Mouse (Mus musculus) heart, embryonic 14.5 days (tissue): ENCODE results near the gene Gm6034. TPM values are rescaled to one million over a fixed set of nuclear protein-coding genes. Genes with fewer than 3 reads are reported as not detected.

Experiments used
- polyA plus RNA-seq: library from polyadenylated mRNA; unstranded; fragments of >200 nt; fragmentation: Nextera tagmentation; extraction: Ambion mirVana; gene quantifications from 2 replicates; pipeline ENCODE4 v1.2.1, GENCODE M21; 2014

Gm6034 gene
- polyA plus RNA-seq, 1 experiment from 2014 or later: not detected

Other genes starting within 250 kb of the Gm6034 start
- 20.8 and 27.3 TPM in 2 replicates for gene Ier3, start 221.3 kb upstream of the Gm6034 start, polyA plus RNA-seq
- 86.8 and 93.7 TPM in 2 replicates for gene Flot1, start 219.7 kb upstream of the Gm6034 start, polyA plus RNA-seq
- gene Tubb5, start 204.7 kb upstream of the Gm6034 start, polyA plus RNA-seq: 673 and 698 TPM in 2 replicates
- 15.3 and 16.1 TPM in 2 replicates for gene Mdc1, start 201.4 kb upstream of the Gm6034 start, polyA plus RNA-seq
- 44.0 and 44.9 TPM in 2 replicates for gene Nrm, start 181.6 kb upstream of the Gm6034 start, polyA plus RNA-seq
- gene Ppp1r18, start 177.4 kb upstream of the Gm6034 start, polyA plus RNA-seq: 17.3 and 19.4 TPM in 2 replicates
- gene Dhx16, start 163.1 kb upstream of the Gm6034 start, polyA plus RNA-seq: 18.6 and 22.0 TPM in 2 replicates
- gene 2310061I04Rik, start 145.5 kb upstream of the Gm6034 start, polyA plus RNA-seq: 28.7 and 28.9 TPM in 2 replicates
- 52.5 and 53.1 TPM in 2 replicates for gene Atat1, start 132.9 kb upstream of the Gm6034 start, polyA plus RNA-seq
- 65.8 and 67.0 TPM in 2 replicates for gene Mrps18b, start 126.6 kb upstream of the Gm6034 start, polyA plus RNA-seq
- gene Ppp1r10, start 126.5 kb upstream of the Gm6034 start, polyA plus RNA-seq: 21.8 and 23.6 TPM in 2 replicates
- 57.0 and 58.3 TPM in 2 replicates for gene Abcf1, start 73.2 kb upstream of the Gm6034 start, polyA plus RNA-seq
- gene Gnl1, start 63.1 kb upstream of the Gm6034 start, polyA plus RNA-seq: 26.2 and 27.2 TPM in 2 replicates
- gene Prr3, start 62.7 kb upstream of the Gm6034 start, polyA plus RNA-seq: 10.9 and 11.2 TPM in 2 replicates
- 2.6 and 2.7 TPM in 2 replicates for gene H2-T24, start 22.4 kb upstream of the Gm6034 start, polyA plus RNA-seq
- gene H2-T23, start 10.1 kb upstream of the Gm6034 start, polyA plus RNA-seq: 4.2 and 4.4 TPM in 2 replicates
- 7.4 and 8.7 TPM in 2 replicates for gene H2-T22, start 214 bp upstream of the Gm6034 start, polyA plus RNA-seq
- gene Gm11127, start 15.4 kb downstream of the Gm6034 start, polyA plus RNA-seq: not detected in 2 replicates
- gene Gm19684, start 78.7 kb downstream of the Gm6034 start, polyA plus RNA-seq: not detected in 2 replicates
- gene Gm7030, start 86.5 kb downstream of the Gm6034 start, polyA plus RNA-seq: not detected in 2 replicates
- not detected in 2 replicates for gene Gm8909, start 125.6 kb downstream of the Gm6034 start, polyA plus RNA-seq
- gene H2-T3, start 147.3 kb downstream of the Gm6034 start, polyA plus RNA-seq: not detected in 2 replicates
- gene Rpp21, start 215.1 kb downstream of the Gm6034 start, polyA plus RNA-seq: 108 and 111 TPM in 2 replicates
- gene Trim39, start 229.3 kb downstream of the Gm6034 start, polyA plus RNA-seq: 8.7 and 9.5 TPM in 2 replicates
- not detected in 2 replicates for gene H2-M10.2, start 243.5 kb downstream of the Gm6034 start, polyA plus RNA-seq